Mouse (Mus musculus): ENCODE results near the gene Rrp9.

- TF ChIP-seq CTCF (conservative IDR thresholded peaks at IDR 0.05 in 1 of 2, IDR thresholded peaks at IDR 0.05 in 1 of 2; ENCODE audit: low read depth in 2 of 2, low read length in 2 of 2) (no peak), MAFK (IDR thresholded peaks at IDR 0.05; ENCODE audit: insufficient replicate concordance, low read length) (no peak), MXI1 (IDR thresholded peaks at IDR 0.05; ENCODE audit: low read depth, low read length) (no peak), E2F4 (IDR thresholded peaks at IDR 0.05; ENCODE audit: insufficient replicate concordance, low read depth, low read length) (no peak)
Measured at GRCm38 (mm10) chr9:106461641-106462429, 13.9 kb upstream of the Rrp9 start.

All from CH12.LX (cell line).